Mouse (Mus musculus): ENCODE results near the gene Wbp2. TPM values are rescaled to one million over a fixed set of nuclear protein-coding genes. Genes with fewer than 3 reads are reported as not detected.
A peak's percentile ranks its signal among the peaks of the same experiment; 100 is the strongest.

Gene Wbp2
- total and polyA plus RNA-seq, 3 experiments, result 165 to 517 (median 185) TPM

DNA sequence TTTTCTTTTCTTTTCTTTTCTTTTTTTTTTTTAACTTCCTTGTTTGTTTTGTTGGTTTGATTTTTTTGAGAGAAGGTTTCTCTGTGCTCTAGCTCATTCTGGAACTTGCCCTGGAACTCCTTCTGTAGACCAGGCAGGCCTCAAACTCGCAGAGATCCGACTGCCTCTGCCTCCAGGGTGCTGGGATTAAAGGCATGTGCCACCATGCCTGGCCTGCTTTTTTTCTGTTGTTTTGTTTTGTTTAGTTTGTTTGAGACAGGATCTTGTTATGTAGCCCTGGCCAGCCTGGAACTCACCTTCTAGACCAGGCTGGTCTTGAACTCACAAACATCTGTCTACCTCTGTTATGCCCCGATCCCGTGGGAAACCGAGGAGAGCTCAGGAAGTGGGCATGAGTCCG, 2.8 kb upstream of the Wbp2 start:
- DNase-seq, result no peak

DNA sequence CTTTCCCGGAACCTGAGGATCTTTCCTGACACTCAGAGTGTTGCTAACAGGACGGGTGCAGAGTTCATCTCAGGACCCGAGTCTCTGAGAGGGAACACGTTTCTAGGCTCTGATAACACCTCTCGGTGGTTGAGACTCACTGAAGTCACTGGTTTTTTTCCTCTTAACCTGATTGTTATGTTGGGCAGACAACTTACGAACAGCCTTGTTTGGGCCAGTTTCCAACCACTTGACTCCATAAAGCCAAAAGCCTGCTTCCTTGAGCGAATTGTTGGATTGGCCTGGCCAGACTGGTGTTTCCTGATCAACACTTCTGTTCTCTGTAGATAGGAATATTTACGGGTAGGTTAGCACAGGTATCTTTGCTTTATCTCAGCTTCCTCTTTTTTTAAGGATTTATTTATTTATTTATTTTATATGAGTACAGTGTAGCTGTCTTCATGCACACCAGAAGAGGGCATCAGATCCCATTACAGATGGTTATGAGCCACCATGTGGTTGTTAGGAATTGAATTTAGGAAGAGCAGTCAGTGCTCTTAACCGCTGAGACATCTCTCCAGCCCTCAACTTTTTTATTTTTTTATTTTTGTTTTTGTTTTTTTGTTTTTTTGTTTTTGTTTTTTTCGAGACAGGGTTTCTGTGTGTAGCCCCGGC, 2.1 kb upstream of the Wbp2 start:
- no peak for DNase-seq

DNA sequence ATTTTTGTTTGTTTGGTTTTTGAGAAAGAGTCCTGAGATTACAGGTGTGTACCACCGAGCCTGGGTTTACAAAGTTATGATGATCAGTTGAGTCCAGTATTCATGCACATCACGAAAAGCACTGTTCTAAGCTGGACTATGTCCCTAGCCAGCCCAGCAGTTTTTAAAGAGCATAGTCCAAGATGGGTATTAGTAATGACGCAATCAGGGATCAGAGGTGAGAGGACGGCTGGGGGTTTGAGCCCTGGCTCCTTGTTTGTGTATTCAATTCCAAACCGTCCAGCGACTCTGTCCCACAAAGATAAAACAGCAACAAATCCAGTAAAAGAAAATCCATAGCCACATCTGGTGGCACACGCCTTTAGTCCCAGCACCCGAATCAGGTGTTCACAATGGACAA, 1.4 kb upstream of the Wbp2 start:
- DNase-seq, result no peak

DNA sequence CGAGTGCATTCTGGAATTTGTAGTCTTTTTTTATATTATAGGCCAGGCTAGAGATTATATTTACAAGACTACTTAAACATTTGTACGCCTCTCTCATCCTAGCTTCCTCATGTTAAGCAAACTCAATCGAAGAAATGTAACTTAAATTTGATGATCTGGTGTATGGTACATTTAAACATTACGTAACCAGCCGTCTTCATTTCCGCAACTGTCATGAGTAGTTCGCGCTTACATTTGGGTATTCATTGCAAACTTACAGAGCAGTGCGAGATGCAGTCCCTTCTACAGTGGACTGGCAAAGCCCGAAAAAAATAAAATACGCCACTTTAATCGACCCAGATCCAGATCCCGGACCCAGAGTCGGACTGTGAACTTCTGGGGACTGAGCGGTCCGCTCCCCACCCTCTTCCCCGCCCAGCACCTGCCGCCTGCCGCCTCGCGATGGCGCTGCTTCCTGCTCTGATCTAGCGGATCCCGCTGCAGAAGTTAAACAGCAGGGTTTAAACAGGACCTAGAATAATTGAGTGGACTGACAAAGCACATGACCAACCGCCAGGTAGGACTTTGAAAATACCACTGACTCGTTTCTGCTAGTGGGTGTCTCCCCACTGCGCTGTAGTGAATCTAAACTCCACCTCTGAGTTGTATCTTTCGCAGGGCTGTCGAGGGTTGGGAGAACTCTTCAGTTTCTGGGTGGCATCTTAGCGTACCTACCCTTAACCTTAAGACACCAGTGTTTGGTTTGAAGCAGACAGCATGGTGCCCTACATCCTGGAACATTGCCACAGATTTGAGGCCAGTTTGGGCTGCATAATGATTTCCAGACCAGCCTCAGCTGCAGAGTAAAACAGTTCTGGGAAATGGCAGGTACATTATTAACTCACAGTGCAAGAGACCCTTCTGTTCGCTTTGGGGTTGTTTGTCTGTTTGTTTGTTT, 667 bp upstream of the Wbp2 start:
- peak; percentile 93 for DNase-seq

DNA sequence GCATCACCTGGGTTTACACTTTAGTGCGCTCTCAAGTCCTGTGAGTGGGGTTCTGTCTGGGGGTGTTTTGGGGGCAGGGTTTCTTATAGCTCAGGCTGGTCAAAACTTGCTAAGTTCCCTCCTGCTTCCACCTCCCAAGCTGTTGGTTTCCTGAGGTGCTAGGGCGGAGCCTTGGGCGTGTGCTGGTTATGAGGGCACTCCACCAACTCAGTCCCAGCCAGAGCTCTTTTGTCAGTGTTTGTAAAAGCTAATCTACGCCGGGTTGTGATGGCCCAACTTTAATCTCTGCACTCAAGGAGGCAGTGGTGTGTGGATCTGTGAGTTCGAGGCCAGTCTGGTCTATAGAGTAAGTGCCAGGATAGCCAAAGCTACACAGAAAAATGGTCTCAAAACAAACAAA, 2.6 kb downstream of the Wbp2 start:
- no peak for DNase-seq

DNA sequence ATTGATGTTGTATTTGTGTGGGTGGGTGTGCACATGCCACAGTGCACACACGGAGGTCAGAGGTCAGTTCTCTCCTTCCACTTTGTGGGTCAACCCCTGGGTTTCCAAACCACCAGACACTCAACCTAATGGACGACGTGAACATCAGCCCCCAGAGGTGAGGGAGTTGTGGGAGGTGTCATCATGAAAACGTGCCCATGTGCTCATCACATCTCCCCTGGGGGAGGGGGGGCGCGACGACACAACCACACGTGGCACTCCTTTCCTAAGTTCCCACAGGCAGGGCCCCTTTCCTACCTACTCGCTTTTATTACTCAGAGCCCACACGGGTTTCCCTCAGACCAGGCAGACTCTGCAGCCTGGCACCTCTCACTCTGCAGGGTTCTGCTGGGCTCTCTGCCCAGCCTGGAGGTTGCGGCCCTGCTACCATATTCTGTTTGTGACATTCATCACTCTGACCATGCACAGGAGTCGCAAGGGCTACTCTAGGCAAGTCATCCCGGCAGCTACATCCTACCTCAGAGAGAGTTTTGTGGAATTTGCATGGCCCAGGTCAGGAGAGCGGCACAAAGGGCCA, 3.6 kb downstream of the Wbp2 start:
- no peak for DNase-seq

DNA sequence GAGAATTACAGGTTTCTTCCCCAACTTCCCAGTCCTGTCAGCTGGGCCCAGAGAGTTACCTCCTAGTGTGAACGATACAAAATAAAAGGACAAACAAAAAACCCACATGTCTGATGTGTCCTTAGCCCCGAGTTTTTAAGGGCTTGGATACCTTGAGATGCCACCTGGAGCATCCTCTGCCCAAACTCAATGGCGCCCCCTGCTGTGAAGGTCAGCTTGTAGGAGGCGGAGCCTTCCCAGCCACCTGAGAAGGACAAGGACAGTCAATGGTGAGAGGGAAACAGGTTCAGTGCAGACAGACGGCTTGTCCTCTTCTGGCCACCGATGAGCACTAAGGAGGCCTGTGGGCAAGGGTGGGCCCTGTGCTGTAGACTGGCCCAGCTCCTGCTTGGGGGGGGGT, 5.7 kb downstream of the Wbp2 start:
- peak; percentile 45 for DNase-seq

DNA sequence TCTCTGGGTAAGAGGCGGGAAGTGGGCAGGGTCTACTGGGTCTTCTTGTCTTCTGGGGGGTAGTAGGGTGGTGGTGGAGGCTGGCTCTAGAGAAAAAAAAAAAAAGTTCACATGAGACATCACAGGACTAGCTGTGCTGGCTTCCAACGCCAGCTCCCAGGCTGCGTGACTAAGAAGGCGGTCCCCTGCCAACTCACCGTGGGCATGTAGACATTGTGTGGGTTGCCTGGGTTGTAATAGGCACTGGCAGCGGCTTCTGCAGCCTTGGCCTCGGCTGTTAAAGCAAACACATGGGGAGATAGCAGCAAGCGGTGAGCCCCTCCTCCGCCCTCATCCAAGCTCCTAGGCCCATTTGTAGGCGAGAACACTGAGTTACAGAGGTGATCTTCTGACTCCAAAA, 7.3 kb downstream of the Wbp2 start:
- DNase-seq, result peak; percentile 83

DNA sequence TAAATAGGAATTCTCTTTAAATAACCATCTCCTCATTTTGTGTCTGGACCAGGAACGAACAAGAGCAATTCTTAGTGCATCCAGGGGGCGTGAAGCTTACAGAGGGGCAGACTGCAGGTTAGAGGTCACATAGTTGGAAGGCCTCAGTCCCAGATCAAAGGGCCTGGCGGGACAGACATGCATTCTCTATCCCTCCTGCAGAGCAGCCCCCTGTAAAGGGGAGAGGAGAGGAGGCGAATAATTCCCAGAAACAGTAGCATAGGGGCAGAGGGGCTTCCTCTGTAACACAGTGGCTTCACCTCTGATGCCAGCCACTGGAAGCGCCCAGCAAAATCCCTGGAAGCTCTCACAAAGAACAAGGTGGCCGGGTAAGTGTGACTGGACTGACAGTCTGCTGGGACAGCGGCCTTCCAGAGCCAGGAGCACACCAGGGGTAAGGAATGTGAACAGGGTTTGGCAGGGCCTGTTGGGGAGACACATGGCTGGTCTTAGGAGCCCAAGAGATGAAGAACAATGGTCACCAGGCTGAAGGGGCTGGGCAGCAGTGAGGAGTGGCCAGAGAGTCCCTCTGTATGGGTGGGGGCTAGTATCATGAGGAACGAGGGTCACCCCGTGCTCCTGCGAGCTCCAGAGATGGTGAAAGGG, 8.0 kb downstream of the Wbp2 start:
- no peak for DNase-seq

DNA sequence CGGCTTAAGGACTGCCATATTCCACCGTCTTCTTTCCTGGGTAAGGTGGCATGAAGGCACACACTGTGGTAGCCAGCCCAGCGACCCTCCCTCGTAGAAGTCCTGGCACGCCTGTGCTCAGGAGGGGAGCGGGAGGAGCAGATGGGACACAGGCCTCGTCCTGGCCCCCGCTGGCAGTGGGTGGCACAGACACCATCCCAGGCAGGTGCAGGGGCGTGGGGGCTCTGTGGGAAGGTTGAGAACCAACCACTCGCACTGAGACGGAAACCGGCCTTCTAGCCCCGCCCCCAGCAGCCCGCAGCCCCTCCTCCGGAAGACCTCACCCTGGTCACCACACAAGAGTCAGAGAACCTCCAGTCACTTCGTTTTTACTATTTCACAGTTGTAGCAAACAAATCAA, 8.6 kb downstream of the Wbp2 start:
- peak; percentile 37 for DNase-seq

DNA sequence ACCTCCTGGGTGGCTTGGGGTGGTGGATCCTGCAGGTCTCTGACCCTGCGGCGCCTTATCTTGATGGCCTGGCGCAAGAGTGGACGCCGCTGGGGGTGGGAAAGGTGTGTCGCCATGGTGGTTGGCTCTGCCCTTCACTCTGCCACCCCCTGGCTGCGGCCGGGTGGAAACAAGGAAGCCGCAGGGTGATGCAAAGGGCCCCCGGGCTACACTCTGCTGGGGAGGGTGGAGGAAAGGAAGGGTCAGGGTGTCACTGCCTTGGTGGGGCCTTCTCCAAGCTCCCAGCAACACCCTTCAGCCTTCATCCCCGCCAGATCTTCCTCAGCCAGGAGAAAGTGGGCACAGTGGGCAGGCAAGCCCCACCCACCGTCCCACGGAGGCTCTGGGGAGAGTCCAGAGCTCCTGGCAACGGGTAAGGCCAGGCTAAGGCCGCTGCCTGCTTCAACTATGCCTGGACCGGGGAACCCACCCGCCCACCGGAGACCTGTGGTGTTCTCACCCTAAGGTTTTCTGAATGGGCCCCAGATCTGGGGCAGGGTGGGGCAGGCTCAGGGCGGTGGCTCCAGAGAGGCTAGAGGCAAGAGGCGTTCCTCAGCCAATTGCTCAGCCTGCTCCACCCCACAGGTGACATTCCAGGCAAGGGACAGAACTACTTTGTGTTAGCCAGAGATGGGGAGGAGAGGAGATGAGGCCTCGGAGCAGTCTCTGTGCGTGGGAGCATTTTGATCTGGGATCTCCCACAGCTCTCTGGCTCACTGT, 9.2 kb downstream of the Wbp2 start, which contains the start of gene Unc13d:
Unc13d (minus strand) TSS at position 516 of the 759 bp plus-strand sequence.
- DNase-seq, result peak; percentile 21

DNA sequence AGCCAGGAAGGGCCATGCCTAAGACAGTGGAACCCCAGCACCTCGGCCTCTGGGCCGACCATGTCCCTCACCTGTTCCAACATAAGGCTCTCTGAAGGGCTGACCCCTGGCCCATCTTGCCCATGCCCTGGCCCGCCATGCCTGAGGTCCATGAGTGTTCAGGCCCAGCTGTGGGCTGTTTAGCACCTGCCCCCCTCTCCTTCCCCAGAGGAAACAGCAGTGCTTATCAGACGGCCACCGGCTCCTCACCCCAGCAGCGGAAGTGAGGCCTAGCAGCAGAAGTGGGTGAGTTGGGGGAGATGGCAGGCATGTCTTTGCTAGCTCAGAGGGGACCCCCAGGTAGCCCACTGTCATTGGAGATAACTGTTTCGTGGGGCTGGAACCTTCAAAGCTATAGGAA, 10.0 kb downstream of the Wbp2 start:
- no peak for DNase-seq

DNA sequence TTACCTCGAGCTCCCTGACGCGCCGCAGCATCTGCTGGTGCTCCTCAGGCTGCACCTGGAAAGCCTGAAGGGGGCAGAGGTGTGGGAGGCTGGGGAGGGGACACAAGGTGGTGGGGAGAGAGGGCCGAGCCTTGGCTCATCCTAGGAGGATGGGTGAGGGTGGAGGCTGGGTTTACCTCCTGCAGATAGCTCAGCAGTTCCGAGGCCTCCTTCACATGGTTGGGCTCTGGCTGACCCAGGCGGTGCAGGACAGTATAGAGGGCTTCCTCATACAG, 10.6 kb downstream of the Wbp2 start:
- no peak for DNase-seq

DNA sequence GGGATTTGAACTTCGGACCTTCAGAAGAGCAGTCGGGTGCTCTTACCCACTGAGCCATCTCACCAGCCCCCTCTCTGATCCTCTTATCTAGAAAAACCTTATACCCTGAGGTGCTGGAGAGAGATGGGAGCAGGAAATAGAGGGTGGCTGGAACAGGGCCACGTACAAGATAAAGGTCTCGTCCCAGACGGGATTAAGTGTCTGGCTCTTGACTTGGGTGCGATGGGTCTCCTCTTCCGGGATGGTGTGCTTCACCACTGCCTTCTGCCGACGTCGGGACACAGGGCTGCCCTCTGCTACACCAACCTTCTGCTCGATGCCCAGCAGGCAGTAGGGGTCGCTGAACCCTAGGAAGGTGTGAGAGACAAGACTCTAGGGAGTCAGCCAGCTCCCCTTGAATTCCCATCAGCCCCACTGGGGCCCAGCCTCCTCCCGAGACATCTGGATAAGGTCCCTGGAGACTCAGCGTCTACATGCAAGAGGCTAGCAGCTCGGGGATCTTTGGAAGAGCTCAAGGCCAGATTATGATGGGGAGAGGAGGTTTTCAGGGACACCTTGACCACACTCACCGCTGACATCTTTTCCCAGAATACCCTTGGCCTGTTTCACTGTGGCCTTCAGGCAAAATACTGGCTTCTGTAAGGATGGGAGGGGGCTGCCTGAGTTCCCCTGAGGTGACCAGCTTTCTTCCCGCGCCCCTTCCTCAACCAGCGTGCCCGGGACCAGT, 11.1 kb downstream of the Wbp2 start:
- DNase-seq, result peak; percentile 53

DNA sequence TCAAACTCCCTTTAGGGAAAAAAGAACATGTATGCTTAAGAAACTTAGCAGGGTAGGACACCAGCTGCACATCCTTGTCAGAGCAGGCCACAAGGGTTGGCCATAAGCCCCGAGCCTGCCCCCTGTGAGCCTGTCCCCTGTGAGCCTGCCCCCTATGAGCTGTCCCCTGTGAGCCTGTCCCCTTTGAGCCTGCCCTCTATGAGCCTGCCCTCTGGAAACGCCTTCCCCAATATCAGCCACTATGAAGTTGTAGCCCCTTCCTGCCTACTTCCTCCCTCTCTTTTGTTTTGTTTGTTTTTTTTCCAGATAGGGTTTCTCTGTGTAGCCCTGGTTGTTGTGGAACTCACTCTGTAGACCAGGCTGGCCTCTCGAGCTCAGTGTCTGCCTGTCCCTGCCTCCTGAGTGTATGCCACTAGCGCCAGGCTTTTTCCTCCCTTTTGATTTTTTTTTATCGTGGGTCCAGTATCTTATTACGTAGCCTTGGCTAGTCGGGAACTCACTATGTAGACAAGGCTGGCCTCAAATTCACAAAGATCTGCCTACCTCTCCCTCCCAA, 12.3 kb downstream of the Wbp2 start:
- DNase-seq, result no peak

DNA sequence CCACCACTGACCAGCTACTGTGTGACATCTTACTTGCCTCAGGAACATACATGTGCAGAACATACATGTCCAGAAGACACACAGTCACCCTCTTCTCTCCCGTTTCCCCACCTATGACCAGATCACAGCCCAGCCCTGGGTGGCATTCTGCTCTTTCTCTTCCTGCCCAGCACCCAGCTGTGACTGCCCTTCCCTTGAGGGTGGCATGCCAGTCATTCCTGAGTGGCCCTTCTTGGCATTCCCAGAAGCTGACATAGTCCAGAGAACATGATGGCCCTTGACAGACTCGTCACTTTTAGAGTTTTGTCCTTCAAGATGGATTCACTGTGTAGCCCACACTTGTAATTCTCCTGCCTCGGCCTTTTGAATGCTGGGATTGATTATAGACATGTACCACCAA, 14.2 kb downstream of the Wbp2 start:
- DNase-seq, result no peak

DNA sequence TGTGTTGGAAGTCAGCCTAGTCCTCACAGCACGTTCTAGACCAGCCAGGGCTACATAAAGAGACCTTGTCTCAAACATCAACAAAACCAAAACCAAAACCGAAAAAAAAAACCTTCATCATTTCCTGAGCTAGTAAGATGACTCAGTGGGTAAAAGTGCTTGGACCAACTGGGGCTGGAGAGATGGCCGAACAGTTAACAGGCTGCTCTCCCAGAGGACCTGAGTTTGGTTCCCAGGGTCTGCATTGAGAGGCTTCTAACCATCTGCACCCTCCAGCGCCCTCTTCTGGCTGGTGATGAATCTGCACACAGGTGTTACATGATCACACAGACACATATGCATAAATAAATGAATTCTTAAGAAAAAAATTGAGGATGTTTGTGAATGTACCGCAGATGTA, 15.3 kb downstream of the Wbp2 start:
- no peak for DNase-seq

DNA sequence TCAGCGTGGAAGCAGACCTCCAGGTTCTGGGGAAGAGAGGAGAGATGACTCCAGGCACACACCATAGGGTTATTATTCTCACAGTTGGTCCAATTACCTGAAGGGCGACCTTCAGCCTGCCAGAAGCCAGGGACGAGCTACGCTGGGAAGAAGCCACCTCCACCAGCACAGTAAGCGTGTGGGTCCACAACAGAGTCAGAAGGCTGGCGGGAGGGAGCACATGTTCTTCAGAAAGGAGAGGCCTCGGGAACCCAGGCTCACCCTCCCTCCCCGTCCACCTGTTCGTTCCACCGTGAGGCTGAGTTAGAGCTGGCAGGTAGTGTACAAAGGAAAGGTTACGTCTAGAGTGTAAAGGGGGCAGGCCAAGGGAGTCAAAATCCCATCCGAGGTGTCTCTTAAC, 21.4 kb downstream of the Wbp2 start:
- DNase-seq, result no peak

DNA sequence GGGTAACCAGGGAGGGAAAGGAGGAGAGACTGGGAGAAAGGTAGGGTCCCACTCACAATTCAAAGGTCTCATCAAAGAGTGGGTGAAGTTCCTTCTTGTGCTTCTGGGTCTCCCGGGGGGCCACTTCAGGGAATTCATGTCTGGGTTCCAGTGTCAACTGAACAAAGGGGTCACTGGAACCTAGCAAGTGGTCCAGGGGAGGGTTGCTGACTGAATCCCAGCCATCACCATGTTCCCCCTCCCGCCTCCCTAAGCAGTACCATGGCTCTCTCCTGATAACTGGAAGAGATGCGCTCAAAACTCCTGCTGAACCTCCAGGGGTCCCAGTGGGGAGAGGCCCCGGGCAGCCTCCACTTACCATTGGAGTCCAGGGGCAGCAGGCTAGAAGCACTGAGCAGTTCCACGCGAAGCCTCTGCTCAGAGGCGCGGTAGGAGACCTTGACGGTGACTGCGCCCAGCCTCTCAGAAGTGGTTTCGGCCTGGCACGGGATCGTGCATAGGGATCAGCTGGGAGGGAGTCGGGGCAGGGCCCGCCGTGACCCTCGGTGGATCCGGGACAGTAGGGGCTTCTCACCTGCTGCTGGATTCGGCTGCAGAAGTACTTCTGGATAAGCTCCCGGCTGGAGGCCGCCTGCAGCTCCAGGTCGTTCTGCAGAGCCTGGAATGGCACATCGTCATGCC, 22.5 kb downstream of the Wbp2 start:
- peak; percentile 44 for DNase-seq

DNA sequence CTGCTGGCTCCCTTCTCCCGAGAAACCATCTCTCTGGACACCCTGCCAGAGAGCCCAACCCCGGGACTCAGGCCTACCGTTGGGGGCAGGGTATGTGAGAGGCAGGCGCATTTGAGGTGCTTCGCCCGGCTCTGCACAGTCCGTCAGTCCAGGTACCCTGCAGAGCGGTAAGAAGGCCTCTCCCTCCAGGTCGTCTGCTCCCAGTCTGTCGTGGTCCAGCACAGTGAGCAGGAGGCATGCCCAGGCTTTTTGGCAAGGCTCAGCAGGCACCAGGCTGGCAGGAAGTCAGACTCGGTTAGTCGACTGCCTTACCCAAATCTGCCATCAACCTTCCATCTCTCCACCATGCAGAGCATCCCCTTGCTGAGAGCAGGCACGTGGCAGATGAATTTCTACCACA, 23.2 kb downstream of the Wbp2 start:
- no peak for DNase-seq

DNA sequence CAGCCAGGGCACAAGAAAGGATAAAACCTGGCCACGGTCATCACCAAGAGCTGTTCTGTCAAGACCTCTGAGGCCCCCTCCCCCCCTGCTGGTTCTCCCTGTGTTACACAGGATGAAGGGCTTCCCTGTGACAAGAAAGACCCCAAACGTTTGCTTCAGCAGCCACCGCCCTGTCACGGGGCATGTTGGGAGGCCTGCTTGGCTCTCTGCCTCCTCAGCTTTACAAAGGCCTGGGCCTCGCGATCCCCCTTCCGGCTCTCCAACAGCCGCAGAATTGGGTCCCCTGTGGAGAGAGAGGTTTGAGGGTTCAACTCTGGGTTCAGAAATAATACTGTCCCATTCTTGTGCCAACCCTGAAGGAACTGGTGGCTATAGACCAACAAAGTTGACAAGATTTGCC, 24.3 kb downstream of the Wbp2 start:
- DNase-seq, result no peak
